Mouse (Mus musculus) urinary bladder, postnatal 25 days (tissue): ENCODE results near the gene Vps72.
"Not testable (repeated sequence)": the region's sequence is repeated elsewhere in the genome, so short reads cannot be mapped to it uniquely, and the experiment has no call there.

Experiments
- DNase-seq: peaks from one replicate; pipeline ENCODE4 v3.0.0; 2022; ENCODE audit warnings: low spot score

Gene Vps72

DNA sequence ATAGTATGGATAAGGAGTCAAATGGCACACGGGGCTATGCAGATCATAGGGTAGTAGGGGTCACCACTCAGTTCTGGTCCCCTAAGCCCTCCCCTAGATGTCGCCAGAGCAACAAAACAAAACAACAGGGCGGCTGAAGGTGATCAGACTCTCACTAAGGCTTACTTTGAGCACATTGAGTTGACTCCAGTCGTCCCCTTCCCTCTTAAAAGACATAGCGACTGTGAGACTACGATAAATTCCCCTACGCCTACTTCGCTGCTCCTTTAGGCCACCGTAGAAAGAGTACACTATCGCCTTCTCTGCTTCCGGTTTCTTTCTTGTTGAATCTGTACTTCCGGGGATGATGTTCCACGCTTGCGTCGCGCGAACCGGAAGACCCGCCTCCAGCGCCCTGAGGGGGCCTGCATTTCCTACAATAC, 22.9 kb downstream of the Vps72 start, which contains the start of the genes Scnm1 and Lysmd1:
Gene Scnm1 (minus strand): TSS at position 332 of the 422 bp plus-strand sequence.
Gene Lysmd1 (plus strand): TSS at position 409 of the 422 bp plus-strand sequence.
- DNase-seq = peak; percentile 75

DNA sequence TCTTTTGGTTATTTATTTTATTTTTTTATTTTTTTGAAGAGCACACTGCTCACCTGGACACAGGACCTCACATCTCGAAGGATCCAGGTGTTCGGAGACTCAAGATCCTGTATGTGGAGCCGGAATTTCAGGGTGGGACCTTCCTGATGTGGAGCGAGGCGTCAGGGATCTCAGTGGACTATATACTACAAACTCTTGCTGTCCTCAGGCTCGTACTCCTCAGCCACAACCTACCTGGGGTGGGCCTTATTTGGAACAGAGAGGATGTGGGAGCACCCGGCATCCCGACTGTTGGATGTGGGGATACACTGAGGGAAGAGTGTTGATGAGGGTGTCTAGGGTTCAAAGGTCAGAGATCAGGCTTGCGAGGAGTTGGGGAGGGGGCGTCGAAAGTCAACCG, 23.3 kb downstream of the Vps72 start:
- DNase-seq = not testable (repeated sequence)

DNA sequence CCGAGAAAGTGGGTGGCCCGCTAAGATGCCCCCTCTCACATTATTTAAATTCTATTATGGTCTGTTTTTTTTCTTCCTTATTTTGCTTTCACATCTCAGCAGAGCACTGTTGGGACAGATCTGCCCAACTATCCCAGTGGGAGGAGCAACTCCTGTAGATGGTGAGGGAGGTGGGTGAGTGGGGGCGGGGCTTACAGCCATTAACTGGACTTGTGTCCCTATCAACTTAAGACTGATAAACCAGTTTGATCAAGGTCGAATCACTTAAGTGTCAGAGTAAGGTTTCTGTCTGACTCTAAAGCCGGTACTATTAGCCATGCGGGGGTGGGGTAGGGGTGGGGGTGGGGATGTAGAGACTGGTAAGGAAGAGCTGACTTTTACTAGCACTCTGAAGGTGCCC, 24.2 kb downstream of the Vps72 start:
- peak; percentile 39 for DNase-seq

DNA sequence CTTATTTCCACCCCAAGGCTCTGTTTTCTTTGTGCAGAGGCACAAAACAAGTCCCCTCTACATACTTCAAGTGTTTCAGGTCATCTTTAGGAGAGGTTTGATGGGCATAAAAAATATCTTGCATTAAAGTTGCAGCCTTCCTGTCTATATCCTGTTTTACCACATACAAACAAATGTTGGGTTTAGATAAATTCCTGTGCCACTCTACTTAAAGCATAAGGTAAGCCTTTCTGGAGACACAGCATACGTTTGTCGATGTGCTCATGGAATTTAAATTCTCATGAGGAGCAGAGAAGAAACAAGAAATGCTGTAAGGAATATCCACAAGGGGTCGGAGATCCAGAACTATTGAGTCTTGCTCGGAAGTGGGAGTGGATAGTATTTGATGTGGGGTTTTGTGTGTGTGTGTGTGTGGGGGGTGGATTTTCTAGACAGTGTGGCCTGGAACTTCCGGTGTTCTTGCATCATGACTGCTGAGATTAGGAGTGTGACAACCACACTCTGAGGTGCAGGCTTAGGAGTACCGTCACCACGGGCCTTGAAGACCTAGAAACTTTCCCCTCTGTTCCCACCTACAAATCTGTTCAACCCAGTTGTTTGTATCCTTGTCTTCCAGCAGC, 24.7 kb downstream of the Vps72 start:
- no peak for DNase-seq

DNA sequence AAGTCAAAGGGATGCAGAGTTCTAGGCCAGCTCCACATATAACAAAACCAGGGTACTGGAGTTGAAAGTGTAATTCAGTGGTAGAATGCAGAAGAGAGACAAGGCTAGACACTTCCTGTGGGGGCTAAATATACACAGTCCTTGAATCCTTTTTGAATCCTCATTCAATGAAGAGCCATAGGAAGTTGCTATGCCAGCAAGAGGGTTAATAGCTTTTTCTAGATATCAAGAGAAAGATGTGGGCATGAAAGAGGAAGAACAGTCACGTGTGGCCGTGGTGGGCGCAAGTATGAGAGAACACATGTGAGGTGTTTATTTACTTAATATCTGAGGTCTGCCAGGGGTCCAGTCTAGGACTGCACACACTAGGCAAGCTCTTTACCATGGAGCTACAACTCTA, 25.5 kb downstream of the Vps72 start:
- no peak for DNase-seq

DNA sequence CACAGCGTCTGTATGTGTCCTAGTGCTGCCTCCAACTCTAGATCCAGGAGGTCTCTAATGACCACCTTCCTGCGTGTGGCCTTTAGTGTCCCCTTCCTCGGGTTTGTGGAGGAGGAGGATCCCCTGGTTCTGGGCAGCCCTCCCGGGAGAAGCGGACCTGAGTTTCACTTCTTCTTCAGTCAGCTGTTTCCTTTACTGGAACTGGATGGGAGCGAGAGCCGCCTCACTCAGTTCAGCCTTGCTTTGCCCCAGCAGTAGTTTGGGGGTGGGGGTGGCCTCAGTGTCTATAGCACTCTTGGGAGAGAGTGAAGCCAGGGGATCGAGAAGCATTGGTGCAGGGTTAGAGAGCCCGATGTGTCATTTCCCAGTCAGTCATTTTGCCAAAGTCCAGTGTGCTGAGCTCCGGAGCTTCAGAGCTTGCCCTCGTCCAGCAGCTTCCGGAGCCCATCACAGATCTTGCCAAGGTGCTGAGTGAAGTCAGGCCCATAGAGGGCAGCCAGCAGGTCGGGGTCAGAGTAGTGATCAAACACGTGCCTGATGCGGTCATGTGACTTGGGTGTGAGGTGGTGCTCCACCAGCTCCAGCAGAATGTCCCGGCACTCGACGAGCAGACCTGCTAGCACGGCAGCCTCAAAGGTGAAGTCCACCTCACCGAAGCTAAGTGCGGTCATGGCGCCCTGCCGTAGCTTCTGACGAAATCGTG, 28.9 kb downstream of the Vps72 start:
- no peak for DNase-seq

DNA sequence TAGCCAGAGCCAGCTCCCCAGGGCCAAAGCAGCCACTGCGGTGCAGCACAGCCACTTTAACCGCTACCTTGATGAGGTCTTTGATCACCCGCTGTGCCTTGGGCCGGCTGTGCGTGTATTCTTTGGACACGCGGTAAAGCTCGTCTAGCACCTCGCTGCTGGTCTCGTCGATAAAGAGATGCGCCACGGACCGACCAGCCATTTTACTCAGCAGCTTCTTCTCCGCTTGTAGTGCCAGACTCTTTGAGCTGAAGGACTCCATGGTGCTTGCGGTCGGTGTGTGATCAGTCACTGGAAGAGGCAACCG, 29.4 kb downstream of the Vps72 start:
- DNase-seq = no peak

DNA sequence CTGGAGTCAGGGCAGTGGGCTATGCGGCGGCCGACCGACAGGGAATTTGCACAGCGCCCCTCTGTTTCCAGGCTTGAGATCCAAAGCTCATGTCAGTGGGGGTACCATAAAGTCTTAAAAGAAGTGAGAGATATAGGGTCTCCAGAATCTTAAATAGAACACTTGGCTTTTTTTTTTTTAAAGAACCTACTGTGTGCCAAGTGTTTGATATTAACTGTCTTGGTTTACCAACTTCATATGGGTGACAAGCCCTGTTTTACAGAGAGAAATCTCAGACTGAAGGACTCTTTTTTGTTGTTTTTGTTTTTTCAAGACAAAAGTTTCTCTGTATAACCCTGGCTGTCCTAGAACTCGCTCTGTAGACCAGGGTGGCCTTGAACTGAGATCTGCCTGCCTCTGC, 30.0 kb downstream of the Vps72 start:
- no peak for DNase-seq

DNA sequence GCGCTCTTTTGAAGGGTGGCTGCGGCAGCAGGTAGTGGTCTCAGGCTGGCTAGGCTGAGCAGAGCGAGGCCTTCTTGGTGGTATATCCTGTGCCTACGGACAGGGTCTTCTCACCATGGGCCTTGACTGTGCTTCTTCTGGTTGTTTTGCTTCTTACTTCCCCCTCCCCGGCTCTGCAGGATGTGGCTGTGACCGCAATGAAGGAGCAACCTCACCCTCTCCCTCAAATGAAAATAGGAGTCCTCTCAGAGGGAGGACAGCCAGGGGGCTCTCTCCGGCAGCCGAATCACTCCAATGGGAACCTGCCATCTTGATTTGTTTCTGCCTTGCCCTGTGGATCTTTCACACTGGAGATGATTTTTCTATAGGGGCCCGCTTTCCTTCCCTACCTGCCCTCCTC, 30.7 kb downstream of the Vps72 start:
- DNase-seq = no peak

DNA sequence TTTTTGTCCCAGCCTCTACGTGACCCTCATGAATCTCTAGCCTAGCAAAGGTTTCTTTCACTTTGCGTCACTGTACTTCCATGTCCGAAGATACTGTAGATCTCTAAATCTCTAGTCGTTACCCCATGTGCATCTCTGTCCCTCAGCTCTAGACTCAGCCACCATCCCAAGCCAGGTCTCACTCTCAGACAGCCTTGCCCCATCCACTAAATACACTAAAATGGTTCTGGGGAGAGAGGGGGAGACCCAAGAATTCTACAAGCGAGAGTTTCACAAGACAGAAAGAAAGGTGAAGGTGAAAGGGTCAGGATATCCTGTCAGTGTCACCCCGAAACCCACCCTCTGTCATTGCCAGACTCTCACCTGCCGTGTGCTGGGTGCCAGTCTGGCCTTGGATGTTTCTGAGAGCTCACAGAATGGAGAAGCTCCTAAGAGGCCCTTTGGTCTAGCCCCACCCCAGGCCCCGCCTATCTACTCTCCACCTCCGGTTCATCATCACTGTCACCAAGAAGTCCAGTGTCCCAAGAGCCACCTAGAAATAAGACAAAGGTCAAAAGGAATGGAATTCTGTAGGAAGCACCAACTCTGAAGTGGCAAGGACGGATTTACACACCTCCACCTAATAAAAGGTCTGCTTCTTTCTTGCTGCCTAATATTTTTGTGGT, 31.3 kb downstream of the Vps72 start, which contains the start of gene Tnfaip8l2:
Gene Tnfaip8l2 (minus strand): TSS at position 409 of the 665 bp plus-strand sequence.
- DNase-seq = no peak

DNA sequence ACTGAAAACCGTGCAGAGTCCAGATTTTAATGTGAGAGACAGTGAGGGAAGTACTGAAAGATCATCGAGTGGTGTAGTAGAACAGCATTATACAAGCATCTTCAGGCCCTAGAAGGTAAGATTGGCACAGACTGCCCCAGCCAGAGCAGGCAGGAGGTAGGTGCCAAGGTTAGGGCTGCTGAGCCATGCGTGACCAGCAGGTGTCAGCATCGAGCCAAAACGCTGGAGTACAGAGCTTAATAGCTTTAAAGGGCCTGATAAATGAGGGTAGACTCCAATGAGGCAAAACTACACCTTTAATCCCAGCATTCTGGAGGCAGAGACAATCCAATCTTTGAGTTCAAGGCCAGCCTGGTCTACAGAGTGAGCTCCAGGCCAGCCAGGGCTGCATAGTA, 31.8 kb downstream of the Vps72 start:
- peak; percentile 89 for DNase-seq

DNA sequence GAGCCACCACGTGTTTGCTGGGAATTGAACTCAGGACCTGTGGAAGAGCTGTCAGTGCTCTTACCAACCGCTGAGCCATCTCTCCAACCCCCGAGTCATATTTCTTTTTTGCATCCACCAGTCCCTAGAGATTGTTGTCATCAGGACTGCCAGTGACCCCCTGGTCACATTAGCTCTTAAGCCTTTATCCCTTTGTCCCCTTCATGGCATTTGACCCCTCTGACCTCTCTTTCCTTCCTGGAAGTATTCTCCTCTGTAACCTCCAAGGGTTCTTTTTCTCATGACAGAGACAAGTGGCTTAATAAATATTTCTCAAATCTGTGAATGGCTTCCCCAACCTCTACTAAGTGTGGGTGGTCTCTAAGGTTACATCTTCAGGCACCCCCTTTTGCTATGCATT, 37.1 kb downstream of the Vps72 start:
- DNase-seq = no peak

DNA sequence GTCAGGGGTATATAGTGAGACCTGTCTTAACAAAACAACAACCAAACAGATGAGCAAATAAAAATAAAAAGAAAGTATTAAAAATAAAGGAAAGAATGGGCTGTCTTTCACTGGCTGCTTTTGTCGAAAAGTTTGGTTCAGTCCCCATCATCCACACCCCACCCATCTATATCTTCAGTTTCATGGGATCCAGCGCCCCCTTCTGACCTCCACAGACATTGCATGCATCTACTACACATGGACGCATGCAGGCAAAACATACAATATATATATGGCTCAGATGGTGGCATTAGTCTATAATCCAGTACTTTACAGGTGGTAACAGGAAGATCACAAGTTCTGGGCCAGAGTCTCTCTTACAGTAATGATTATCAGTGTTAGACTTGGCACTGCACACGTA, 43.1 kb downstream of the Vps72 start:
- DNase-seq = no peak

DNA sequence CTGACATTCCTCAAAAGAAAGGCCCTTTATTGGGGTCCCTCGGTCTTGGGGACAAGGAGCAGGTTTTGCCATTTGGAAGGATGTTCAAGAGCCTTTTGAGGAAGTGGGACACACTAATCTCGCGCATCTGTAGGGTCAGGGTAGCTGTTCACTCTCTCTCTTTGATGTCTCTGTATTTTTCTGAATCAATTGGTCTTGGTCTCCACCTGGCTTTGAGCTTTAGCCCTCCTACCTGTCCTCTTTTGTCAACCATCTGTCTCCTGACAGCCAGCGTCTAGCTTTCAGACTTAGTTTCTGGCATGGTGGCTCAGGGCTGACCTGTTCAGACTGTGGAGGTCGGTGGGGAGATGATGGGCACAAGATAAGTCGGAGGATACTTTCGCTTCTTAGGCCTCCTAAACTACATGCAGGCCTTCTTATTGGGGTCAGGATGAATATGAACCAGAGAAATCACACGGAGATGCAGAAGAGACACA, 48.7 kb downstream of the Vps72 start:
- no peak for DNase-seq

DNA sequence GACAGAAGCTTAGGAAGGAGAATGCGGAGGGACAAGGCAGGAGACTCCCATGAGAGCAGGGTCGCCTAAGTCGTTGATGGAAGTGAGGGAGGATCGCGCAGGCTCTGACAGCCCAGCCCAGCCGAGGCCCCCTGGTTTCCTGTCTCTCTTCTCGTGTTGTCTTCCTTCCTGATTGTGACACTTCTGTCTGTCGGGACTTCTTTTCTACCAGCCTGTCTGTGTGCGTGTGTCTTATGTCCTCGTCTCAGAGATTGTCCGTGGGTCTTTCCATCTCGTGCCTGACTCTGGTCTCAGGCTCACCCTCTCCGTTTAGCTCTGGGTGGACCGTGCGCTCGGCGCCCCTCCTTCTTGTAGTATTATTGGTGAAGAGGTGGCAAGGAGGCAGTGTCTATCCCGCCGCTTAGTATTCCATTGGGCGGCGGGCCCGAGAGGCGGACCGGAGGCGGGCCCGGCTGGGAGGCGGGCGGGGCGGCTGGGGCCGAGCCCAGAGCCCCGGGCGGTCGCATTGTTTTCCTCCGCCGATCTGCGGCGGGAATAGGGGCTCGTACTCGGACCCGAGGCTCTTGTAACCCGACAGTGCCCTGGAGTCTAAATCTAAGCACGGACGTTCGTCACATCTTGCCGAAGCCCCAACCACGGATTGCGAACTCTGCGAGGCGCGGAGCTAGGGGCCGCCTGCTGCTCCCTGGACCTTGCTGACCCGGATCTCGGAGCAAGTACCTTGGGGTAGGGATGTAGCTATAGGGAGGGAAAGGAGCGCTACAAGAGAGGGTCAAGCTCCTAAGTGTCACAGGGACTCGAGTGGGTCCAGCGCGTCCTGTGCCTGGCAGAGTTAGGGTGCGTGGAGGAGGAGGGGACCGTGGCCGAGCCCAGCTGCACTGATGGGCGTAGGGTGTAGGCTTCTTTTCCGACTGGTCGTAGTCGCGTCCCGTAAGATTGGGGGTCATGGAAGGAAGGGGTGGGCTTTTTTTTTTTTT, 49.5 kb downstream of the Vps72 start, which contains the start of gene Sema6c:
Gene Sema6c (plus strand): TSS at position 471 of the 977 bp plus-strand sequence.
- peak; percentile 82 for DNase-seq

DNA sequence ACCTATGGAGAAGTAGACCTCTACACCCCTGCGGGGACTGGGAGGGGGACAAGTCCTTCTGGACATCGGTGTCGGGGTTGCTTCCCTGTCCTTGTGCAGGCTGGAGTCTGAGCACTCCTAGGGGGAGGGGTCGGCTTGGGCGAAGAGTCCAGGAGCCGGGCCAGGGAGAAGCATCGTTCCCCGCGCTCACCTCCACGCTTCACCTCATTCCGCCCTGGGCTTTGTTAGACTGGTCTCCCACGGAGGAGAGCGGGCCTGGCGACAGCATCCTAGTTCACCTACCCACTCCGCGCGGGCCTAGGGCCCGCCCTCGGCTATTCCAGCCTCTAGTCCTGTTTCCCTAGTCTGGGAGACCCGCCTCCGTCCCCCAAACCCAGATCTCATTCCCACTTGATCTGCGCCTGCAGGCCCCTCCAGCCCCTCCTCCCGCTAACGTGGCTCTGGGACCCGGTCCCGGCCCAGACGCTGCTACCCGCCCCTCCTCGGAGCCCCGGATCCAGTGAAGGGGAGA, 50.3 kb downstream of the Vps72 start:
- DNase-seq = no peak

DNA sequence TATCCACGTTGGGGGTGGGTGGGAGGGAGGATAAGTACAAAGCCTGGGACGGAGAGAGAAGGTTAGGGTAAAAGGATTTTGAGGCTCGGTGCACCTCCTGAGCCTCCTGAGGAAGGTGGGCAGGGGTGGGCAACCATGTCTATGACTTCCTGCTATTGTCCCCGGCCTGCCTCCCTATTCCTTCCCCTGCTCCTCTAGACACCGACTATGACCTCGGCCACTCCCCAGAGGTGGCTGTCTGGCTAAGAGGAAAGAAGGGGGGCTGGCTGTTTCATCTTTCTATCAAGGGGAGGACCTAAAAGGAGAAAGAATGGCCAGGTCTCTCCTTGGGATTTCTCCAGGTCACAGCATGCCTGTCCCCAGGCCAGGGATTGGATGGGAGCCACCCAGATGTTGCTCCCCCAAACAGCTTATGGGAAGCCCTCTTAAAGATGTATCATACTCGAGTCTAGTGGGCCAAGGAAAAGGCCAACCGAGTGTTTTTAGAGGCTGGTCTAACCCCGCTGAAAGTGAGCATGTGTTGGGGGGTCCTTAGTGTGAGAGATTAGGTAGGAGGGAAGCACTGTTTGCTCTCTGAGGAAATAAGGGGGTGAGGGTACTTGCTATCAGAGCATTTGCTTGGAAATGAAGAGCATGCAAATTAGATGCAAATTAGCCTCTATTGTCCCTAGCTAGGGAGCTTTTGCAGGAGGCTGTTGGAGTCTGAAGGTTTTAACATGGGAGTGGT, 51.0 kb downstream of the Vps72 start:
- DNase-seq = no peak

DNA sequence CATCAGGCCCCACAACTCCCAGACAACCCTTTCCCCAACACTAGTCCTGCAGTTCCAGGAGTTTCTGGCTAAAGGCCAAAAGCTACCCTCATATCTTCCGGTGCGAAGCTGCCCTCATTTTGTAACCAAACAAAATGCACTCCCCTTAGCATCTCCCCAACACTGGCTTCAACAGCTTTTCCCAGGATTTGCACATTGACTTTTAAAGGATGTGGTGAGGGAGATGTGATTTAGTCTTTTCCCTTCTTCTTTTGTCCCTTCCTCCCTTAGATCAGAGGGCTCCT, 51.5 kb downstream of the Vps72 start:
- DNase-seq = no peak

DNA sequence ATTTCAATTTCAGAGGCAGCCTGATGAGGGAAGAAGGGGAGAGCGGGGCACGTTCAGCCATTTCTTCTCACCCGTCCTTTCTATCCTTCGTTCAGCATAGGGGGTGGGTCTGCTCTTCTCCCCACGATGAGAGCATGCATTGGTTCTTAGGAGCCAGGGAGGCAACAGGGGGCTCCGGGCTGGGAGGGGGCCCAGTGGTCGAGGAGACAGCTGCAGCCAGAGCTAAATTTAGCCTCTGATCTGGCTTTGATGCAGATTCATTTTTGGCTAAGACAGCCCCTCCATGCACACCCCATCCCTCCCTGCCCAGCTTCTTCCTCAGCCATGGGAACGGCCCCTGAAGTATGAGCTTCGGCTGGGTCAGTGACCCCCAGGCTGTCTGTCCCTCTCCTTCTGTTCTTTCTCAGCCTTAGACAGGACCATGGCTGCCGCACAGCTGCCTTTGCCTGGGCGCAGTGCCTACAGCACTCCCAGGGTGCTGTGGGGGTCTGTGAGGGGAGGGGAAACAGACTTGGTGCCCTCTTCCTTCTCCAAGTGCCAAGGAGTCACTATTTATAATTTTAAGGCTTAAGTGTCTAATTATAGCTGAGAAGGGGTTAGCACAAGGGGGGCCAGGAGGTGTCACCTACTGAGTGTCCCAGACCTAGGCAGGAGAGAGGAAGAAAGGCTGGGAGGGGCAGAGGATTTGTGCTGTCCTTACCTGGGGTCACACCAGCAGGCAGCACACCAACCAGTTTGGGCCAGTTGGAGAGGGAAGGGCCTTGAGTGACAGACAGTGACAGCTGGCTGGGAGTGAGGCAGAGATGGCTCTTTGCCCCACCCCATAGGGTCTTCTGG, 52.8 kb downstream of the Vps72 start:
- no peak for DNase-seq

DNA sequence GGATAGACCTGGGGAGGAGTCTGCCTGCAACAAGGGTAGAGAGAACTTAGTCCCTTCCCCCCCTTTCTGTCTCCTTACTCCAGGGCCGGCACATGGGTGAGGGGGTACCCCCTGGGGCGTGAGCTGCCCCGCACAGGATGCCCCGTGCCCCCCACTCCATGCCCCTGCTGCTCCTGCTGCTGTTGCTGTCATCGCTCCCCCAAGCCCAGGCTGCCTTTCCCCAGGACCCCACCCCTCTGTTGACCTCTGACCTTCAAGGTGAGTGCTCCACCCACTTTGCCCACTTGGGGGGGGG, 53.4 kb downstream of the Vps72 start:
- DNase-seq = no peak

DNA sequence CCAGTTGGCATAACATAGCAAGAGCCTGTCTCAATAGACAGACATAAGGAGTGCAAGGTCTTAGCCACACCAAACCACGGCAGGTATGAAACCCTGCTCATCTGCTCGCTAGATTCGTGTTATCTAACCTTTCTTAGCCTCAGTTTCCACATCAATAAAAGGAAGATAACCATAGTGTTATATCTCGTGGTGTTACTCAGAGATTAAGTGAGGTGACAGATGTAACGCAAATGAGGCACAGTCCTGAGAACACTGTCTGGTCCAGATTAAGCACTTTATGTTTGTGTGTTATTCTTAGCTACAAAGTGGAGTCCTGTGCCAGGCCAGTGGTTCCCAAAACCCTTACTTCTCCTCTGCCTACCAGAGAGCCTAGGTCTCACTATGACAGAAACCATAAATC, 54.0 kb downstream of the Vps72 start:
- no peak for DNase-seq
